Mouse (Mus musculus): ENCODE results near the gene Mrpl42.

Mrpl42 gene

GRCm38 (mm10) chr10:95456103-95456502 is 45.6 kb downstream of the Mrpl42 start:
- no peak for DNase-seq

GRCm38 (mm10) chr10:95453282-95453681 is 48.5 kb downstream of the Mrpl42 start:
- DNase-seq: no peak

DNA sequence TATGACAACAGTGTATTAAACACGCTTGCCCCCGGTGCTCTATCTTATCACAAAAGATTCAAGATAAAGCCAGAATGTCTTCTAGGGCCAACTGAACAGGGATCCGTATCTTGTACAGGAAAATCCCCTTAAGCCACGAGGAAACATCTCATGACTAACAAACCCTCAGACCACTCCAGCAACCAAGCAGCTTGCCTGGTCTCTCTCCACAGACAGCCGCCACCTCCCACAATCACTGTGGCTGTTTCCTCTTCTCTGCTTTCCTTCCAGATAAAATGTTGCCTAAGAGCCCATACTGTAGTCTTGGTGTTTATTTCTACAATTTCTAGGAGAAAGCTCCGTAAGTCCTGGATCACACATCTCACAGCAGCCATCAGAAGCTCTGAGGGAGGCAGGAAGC is 52.7 kb downstream of the Mrpl42 start:
- no peak for DNase-seq

DNA sequence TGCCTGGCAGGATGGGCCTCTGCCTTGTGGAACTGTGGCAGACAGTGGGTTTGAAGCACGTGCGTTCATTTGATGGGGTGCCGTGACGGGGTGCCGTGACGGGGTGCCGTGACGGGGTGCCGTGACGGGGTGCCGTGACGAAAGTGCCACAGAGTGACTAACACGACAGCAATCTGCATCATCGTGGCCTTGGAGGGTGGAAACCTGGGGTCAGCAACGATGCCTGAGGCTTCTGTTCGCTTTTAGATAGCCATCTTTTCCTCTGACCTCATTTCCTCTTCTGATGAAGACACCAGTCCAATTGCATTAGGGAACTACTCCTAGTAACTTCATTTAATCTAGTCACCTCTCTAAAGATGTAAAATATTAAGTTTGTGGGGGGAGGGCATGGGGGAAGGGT is 53.8 kb downstream of the Mrpl42 start:
- DNase-seq: no peak

GRCm38 (mm10) chr10:95445104-95446056 is 56.4 kb downstream of the Mrpl42 start:
- no peak for DNase-seq

- DNase-seq: no peak
Observed at GRCm38 (mm10) chr10:95442334-95442733, 59.4 kb downstream of the Mrpl42 start.

DNA sequence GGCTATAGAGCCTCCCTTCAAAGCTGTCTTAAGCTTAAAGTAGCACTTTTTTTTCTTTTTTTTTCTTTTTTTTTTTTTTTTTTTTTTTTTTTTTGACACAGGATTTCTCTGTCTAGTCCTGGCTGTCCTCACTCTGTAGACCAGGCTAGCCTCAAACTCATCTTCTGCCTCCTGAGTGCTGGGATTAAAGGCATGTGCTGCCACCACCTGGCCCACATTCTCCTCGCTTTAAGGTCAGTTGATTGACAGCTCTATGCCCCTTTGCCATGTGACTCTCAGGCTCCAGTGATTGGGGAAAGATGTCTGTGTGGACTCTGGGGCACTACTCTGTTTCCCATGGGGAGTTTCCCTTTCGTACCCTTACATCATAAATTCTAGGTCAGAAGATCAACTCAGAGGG is 61.2 kb downstream of the Mrpl42 start:
- no peak for DNase-seq

DNA sequence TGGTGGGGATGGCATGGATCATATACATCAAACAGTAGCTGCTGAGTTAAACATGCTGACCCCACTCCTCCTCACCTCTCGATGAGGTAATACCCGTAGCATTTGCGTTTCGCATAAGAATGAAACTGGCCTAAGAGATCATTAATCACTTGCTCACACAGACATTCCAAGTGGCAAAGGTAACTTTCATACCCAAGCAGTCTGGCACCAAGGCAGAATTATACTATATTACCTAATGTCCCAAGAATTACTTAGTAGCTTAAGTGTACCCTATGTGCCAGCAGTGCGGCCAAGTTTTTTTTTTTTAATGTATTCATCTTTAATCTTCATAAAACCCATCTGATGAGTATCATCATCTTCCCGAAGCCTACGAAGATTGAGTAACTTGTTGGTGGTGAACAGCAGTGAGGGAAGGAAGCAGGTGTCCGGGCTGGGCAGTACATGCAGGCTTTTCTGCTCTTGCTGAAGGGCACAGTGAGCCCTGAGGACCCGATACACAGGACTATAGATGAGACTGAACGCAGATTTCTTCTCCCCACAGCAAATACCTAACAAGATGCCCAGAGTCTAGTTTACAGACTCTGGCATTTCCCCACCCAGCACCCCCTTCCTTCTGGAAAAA is 61.9 kb downstream of the Mrpl42 start:
- no peak for DNase-seq

- no peak for DNase-seq
Observed at GRCm38 (mm10) chr10:95438941-95439340, 62.8 kb downstream of the Mrpl42 start.
